Mouse (Mus musculus) MN1 (cell line): ENCODE data around the gene Zfyve1.
"Not testable (repeated sequence)": the region's sequence is repeated elsewhere in the genome, so short reads cannot be mapped to it uniquely, and the experiment has no call there.

Experiments
- DNase-seq: peaks from one replicate; pipeline ENCODE4 v3.0.0-alpha.2; 2016; ENCODE audit warnings: low spot score

The Zfyve1 gene

GRCm38 (mm10) chr12:83597025-83597501 lies at the start of gene Zfyve1:
Zfyve1 (minus strand) TSS chr12:83597222.
- peak; percentile 98 for DNase-seq

GRCm38 (mm10) chr12:83643116-83643515 lies 46.1 kb upstream of the Zfyve1 start:
- DNase-seq = no peak

- DNase-seq = no peak
Observed at GRCm38 (mm10) chr12:83641233-83641632, 44.2 kb upstream of the Zfyve1 start.

- no peak for DNase-seq
Observed at GRCm38 (mm10) chr12:83633807-83634206, 36.8 kb upstream of the Zfyve1 start.

- DNase-seq = peak; percentile 66
Observed at GRCm38 (mm10) chr12:83632680-83633025, 35.6 kb upstream of the Zfyve1 start.

GRCm38 (mm10) chr12:83631743-83632679 lies 35.0 kb upstream of the Zfyve1 start:
- peak; percentile 99 for DNase-seq

GRCm38 (mm10) chr12:83630936-83631335 lies 33.9 kb upstream of the Zfyve1 start, which contains the start of gene Rbm25:
Rbm25 (plus strand) TSS chr12:83631236.
- DNase-seq = not testable (repeated sequence)

- DNase-seq = no peak
Observed at GRCm38 (mm10) chr12:83624321-83624720, 27.3 kb upstream of the Zfyve1 start.

- no peak for DNase-seq
Observed at GRCm38 (mm10) chr12:83622031-83622755, 25.2 kb upstream of the Zfyve1 start.

GRCm38 (mm10) chr12:83620694-83621093 lies 23.7 kb upstream of the Zfyve1 start:
- not testable (repeated sequence) for DNase-seq

- no peak for DNase-seq
Observed at GRCm38 (mm10) chr12:83618981-83619380, 22.0 kb upstream of the Zfyve1 start.

GRCm38 (mm10) chr12:83617261-83617660 lies 20.2 kb upstream of the Zfyve1 start:
- no peak for DNase-seq

- DNase-seq = not testable (repeated sequence)
Observed at GRCm38 (mm10) chr12:83606411-83606810, 9.4 kb upstream of the Zfyve1 start.

GRCm38 (mm10) chr12:83602285-83602684 lies 5.3 kb upstream of the Zfyve1 start:
- no peak for DNase-seq

GRCm38 (mm10) chr12:83597881-83598280 lies 859 bp upstream of the Zfyve1 start:
- DNase-seq = no peak

GRCm38 (mm10) chr12:83596191-83596954 lies 649 bp downstream of the Zfyve1 start:
- DNase-seq = peak; percentile 11

GRCm38 (mm10) chr12:83594454-83595040 lies 2.5 kb downstream of the Zfyve1 start:
- no peak for DNase-seq

GRCm38 (mm10) chr12:83591754-83592501 lies 5.1 kb downstream of the Zfyve1 start:
- DNase-seq = no peak

GRCm38 (mm10) chr12:83586628-83587027 lies 10.4 kb downstream of the Zfyve1 start:
- no peak for DNase-seq

GRCm38 (mm10) chr12:83582747-83583146 lies 14.3 kb downstream of the Zfyve1 start:
- no peak for DNase-seq

- no peak for DNase-seq
Observed at GRCm38 (mm10) chr12:83582106-83582505, 14.9 kb downstream of the Zfyve1 start.
